Mouse (Mus musculus): ENCODE results near the gene Cdhr2. TPM values are rescaled to one million over a fixed set of nuclear protein-coding genes. Genes with fewer than 3 reads are reported as not detected.
A peak's percentile ranks its signal among the peaks of the same experiment; 100 is the strongest.

Gene Cdhr2
- polyA plus RNA-seq, 1 experiment from 2014 or later: not detected

DNA sequence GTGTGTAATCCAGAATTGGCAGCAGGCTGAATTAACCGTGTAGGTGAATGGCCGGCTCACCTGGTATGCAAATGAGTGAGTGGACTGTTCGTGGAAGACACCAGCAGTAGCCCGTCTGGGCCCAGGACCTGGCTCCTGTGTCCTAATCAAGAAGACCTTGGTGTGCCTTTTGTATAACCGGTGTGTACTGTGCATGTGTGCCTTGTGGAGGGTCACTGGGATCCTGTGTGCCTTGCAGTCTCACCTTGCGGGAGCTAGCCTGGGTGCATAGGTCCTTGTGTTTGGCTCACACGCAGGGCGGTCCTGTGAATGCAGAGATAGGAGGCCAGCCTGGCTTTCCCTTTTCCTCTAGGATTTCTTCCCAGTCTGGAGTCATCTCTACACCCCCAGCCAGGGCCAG, 46.9 kb downstream of the Cdhr2 start:
- peaks cover 5% of the 10 kb centered on the region; the same call in 1 of the 2 replicates for H3K4me1 ChIP-seq (ENCODE audit: insufficient read depth, low read depth, low read length)
- H3K4me2 ChIP-seq (replicated peaks; ENCODE audit: low read depth, low read length): no peak overlapping the region
- H3K4me3 ChIP-seq (ENCODE audit: low read depth, low read length): no peak overlapping the region
- H3K9ac ChIP-seq (replicated peaks; ENCODE audit: low read depth): no peak overlapping the region
- H3K27me3 ChIP-seq (replicated peaks; ENCODE audit: insufficient read depth, low read length): peaks cover 12% of the 10 kb centered on the region
- 81% methylated on average over 8 of the region's 8 CpGs for WGBS
- H3K9me3 ChIP-seq (ENCODE audit: low read length): no peaks in the 10 kb centered on the region
- H3K27ac ChIP-seq (ENCODE audit: low read length): no peak overlapping the region
- no peaks in the 10 kb centered on the region for H3K36me3 ChIP-seq (ENCODE audit: insufficient read depth, low read length)
- TF ChIP-seq EP300 (IDR thresholded peaks at IDR 0.05) (no peak), CTCF (IDR thresholded peaks at IDR 0.05) (no peak)
- no peak for ATAC-seq
- DNase-seq (ENCODE audit: low spot score): no peak

DNA sequence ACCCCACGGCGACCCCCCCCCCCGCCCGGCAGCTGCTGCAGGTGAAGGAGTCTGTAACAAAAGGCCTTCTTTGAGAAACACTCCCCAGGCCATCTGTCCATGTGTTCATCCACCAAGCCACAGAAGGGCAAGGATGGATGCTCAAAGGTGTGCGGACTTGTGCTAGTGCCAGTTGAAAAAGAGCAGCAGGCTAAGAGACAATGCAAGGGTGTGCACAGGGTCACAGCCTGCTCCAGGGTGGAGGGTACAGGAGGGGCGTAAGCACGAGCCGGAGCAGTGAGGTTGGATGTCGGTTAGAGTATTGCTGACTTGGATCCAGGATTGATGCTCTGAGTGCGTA, 47.4 kb downstream of the Cdhr2 start:
- 41% methylated on average over 10 of the region's 10 CpGs for WGBS
- ATAC-seq (no peak), DNase-seq (ENCODE audit: low spot score) (no peak)
- Histone ChIP-seq H3K9ac (replicated peaks; ENCODE audit: low read depth) (no peak overlapping the region), H3K27me3 (replicated peaks; ENCODE audit: insufficient read depth, low read length) (peaks cover 12% of the 10 kb centered on the region), H3K4me3 (ENCODE audit: low read depth, low read length) (no peak overlapping the region), H3K4me1 (ENCODE audit: insufficient read depth, low read depth, low read length) (peaks cover 5% of the 10 kb centered on the region; the same call in 1 of the 2 replicates), H3K9me3 (ENCODE audit: low read length) (no peaks in the 10 kb centered on the region), H3K27ac (ENCODE audit: low read length) (no peak overlapping the region), H3K36me3 (ENCODE audit: insufficient read depth, low read length) (no peaks in the 10 kb centered on the region), H3K4me2 (replicated peaks; ENCODE audit: low read depth, low read length) (no peak overlapping the region)
- no peak for TF ChIP-seq CTCF (IDR thresholded peaks at IDR 0.05)
- TF ChIP-seq EP300 (IDR thresholded peaks at IDR 0.05): no peak

DNA sequence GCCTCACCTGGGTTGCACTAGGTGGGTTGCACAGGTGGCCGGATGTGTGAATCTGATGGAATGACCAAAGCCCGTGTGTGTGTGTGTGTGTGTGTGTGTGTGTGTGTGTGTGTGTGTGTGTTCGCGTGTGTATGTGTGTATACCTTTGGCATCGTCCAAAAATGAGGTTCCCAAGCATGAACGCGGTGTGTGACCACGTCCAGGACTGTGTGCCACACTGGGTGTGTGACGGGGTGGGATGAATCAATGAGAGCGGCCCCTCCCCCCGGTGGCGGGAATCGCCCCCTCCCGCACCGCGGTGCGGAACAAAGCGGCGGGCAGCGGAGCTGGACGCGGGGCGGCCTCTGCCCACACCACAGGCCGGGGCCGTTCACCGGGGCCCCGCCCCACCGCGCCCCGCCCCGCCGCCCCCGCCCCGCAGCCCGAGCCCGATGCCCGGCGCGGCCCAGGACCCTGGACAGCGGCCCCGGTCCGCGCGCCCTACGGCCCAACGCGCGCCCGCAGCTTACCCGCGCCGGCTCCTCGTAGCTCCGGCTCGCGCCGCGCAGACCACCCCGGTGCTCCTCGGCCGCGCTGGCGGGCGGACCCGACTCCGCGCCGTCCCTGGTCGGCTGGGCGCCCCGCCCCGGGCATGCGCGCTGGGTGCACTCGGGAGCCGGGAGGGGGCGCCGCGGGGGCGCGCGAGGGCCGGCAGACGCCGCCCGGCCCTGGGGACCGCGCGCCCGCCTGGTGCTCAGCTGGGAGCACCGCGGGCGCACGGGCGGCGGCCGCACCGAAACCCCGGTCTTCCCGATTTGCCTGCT, 48.0 kb downstream of the Cdhr2 start:
- WGBS: 6% methylated on average over 14 of the region's 100 CpGs
- ATAC-seq (peak; percentile 82), DNase-seq (ENCODE audit: low spot score) (peak; percentile 32)
- no peaks in the 10 kb centered on the region for H3K9me3 ChIP-seq (ENCODE audit: low read length)
- H3K9ac ChIP-seq (replicated peaks; ENCODE audit: low read depth): no peak overlapping the region
- no peak overlapping the region for H3K27ac ChIP-seq (ENCODE audit: low read length)
- TF ChIP-seq CTCF (IDR thresholded peaks at IDR 0.05): no peak
- no peak for TF ChIP-seq EP300 (IDR thresholded peaks at IDR 0.05)
- peak overlapping the region; percentile 45 for H3K4me3 ChIP-seq (ENCODE audit: low read depth, low read length)
- peak overlapping the region; percentile 75 for H3K4me2 ChIP-seq (replicated peaks; ENCODE audit: low read depth, low read length)
- H3K4me1 ChIP-seq (ENCODE audit: insufficient read depth, low read depth, low read length): peaks cover 5% of the 10 kb centered on the region; the same call in 1 of the 2 replicates
- H3K36me3 ChIP-seq (ENCODE audit: insufficient read depth, low read length): no peaks in the 10 kb centered on the region
- H3K27me3 ChIP-seq (replicated peaks; ENCODE audit: insufficient read depth, low read length): peaks cover 12% of the 10 kb centered on the region

DNA sequence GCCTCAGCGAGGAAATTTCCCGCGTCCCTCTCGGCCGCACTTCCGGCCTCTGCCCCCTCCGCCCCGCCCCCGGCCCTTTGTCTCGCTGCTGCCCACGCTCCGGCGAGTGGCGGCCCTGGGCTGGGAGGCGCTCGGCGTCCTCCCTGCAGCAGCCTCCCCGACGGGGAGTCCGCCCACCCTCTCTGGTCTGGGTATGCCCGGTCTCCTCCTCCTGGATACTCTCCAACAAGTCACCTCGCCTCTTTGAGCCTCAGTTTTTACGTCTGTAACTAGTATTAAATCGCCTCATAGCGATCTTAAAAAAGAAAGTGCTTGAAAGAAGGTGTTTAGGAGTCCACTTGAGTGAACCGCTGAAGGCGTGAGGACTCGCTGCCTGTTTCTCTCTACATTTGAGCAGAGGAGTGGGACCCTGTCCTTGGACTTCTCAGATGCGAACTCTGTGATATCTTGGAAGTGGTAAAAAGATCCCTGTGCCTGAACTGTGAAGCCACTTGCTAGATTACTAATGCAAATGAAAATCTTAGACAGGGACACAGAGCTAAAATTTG, 48.7 kb downstream of the Cdhr2 start, which contains the start of gene Gprin1:
Gene Gprin1 (minus strand): TSS at position 11 of the 548 bp plus-strand sequence.
- peak within 1 kb of the TSS; percentile 75 for H3K4me2 ChIP-seq (replicated peaks; ENCODE audit: low read depth, low read length)
- no peak within 1 kb of the TSS for H3K27ac ChIP-seq (ENCODE audit: low read length)
- H3K4me1 ChIP-seq (ENCODE audit: insufficient read depth, low read depth, low read length): peaks cover 5% of the 10 kb centered on the region; the same call in 1 of the 2 replicates
- peaks cover 12% of the 10 kb centered on the region for H3K27me3 ChIP-seq (replicated peaks; ENCODE audit: insufficient read depth, low read length)
- peak within 1 kb of the TSS; percentile 45 for H3K4me3 ChIP-seq (ENCODE audit: low read depth, low read length)
- no peak for DNase-seq (ENCODE audit: low spot score)
- no peaks in the 10 kb centered on the region for H3K36me3 ChIP-seq (ENCODE audit: insufficient read depth, low read length)
- WGBS: 3% methylated on average over 27 of the region's 29 CpGs
- no peak within 1 kb of the TSS for H3K9ac ChIP-seq (replicated peaks; ENCODE audit: low read depth)
- H3K9me3 ChIP-seq (ENCODE audit: low read length): no peaks in the 10 kb centered on the region
- 0 out of 2 replicates have a peak, but pooled peaks have one; percentile 14 for ATAC-seq
- TF ChIP-seq EP300 (IDR thresholded peaks at IDR 0.05): no peak
- TF ChIP-seq CTCF (IDR thresholded peaks at IDR 0.05): no peak

DNA sequence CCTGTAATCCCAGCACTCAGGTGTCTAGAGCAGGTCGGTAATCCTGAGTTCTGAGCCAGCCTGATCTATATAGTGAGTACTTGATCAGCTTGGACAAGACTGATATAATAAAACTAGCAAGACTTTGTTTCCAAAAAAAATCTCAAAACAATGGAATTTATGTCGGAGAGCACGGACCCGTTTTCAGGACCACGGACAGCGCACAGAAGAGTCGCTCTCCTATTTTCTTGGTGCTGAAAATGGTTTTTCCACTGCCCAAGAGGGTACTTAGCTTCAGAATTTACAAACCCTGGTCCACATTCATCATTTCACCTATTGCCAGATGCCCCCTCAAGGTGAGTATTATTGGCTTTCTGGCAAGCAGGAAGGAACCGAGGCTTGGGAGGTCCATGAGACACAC, 49.4 kb downstream of the Cdhr2 start:
- WGBS: 2% methylated on average over 8 of the region's 8 CpGs
- Histone ChIP-seq H3K4me2 (replicated peaks; ENCODE audit: low read depth, low read length) (no peak overlapping the region), H3K36me3 (ENCODE audit: insufficient read depth, low read length) (no peaks in the 10 kb centered on the region), H3K9ac (replicated peaks; ENCODE audit: low read depth) (no peak overlapping the region), H3K27me3 (replicated peaks; ENCODE audit: insufficient read depth, low read length) (peaks cover 16% of the 10 kb centered on the region), H3K4me1 (ENCODE audit: insufficient read depth, low read depth, low read length) (peaks cover 5% of the 10 kb centered on the region; the same call in 1 of the 2 replicates), H3K9me3 (ENCODE audit: low read length) (no peaks in the 10 kb centered on the region), H3K27ac (ENCODE audit: low read length) (no peak overlapping the region), H3K4me3 (ENCODE audit: low read depth, low read length) (no peak overlapping the region)
- DNase-seq (ENCODE audit: low spot score): no peak
- ATAC-seq: no peak
- no peak for TF ChIP-seq CTCF (IDR thresholded peaks at IDR 0.05)
- no peak for TF ChIP-seq EP300 (IDR thresholded peaks at IDR 0.05)

DNA sequence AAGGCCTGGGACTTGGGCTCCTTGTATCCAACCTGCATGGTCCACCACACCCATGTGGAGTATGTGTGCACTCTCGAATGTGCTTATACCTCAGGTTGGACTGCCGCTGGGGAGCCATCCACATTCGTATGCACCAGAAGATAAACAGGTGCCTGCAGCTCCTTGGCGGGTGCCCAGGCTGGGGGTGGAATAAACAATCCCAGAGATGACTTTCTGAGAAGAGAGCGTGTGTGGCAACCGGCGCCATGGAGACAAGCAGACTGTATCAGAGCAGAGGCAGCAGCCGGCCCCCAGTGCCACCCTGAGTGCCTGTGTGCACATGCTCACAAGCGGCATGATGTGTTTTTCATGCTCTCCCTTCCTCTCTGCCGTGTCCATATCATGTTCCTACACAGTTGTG, 51.4 kb downstream of the Cdhr2 start:
- no peak overlapping the region for H3K9ac ChIP-seq (replicated peaks; ENCODE audit: low read depth)
- ATAC-seq (no peak), DNase-seq (ENCODE audit: low spot score) (no peak)
- no peak overlapping the region for H3K4me3 ChIP-seq (ENCODE audit: low read depth, low read length)
- no peak overlapping the region for H3K27ac ChIP-seq (ENCODE audit: low read length)
- 60% methylated on average over 10 of the region's 10 CpGs for WGBS
- no peak for TF ChIP-seq EP300 (IDR thresholded peaks at IDR 0.05)
- no peak for TF ChIP-seq CTCF (IDR thresholded peaks at IDR 0.05)
- H3K9me3 ChIP-seq (ENCODE audit: low read length): no peaks in the 10 kb centered on the region
- no peaks in the 10 kb centered on the region for H3K36me3 ChIP-seq (ENCODE audit: insufficient read depth, low read length)
- peaks cover 5% of the 10 kb centered on the region; the same call in 1 of the 2 replicates for H3K4me1 ChIP-seq (ENCODE audit: insufficient read depth, low read depth, low read length)
- H3K4me2 ChIP-seq (replicated peaks; ENCODE audit: low read depth, low read length): no peak overlapping the region
- H3K27me3 ChIP-seq (replicated peaks; ENCODE audit: insufficient read depth, low read length): peaks cover 18% of the 10 kb centered on the region

Data from lung, postnatal 0 days (tissue).